Mouse (Mus musculus): Measurements from ENCODE around the gene Ensa.
"Not testable (repeated sequence)": the region's sequence is repeated elsewhere in the genome, so short reads cannot be mapped to it uniquely, and the experiment has no call there.

Ensa gene

DNA sequence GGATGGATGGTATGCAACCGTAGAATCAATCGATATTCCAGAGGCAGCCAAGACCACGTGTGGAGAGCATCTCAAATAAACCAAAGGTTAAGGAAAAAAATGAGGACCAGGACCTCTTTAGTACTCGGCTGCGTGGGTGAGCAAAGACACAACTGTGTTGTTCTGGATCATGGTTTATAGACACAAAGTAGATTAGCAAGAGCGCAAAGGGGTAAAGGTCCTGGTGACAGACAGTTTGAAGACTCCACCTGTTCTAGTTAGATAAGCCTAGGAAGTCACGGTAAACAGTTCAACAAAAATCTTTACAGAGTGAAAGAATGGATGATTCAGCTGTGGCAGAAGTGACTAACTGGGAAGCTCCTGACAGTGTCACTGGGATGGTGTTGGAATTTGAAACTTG, 18.3 kb downstream of the Ensa start:
- no peak for DNase-seq (ENCODE audit: low read depth, low spot score)

DNA sequence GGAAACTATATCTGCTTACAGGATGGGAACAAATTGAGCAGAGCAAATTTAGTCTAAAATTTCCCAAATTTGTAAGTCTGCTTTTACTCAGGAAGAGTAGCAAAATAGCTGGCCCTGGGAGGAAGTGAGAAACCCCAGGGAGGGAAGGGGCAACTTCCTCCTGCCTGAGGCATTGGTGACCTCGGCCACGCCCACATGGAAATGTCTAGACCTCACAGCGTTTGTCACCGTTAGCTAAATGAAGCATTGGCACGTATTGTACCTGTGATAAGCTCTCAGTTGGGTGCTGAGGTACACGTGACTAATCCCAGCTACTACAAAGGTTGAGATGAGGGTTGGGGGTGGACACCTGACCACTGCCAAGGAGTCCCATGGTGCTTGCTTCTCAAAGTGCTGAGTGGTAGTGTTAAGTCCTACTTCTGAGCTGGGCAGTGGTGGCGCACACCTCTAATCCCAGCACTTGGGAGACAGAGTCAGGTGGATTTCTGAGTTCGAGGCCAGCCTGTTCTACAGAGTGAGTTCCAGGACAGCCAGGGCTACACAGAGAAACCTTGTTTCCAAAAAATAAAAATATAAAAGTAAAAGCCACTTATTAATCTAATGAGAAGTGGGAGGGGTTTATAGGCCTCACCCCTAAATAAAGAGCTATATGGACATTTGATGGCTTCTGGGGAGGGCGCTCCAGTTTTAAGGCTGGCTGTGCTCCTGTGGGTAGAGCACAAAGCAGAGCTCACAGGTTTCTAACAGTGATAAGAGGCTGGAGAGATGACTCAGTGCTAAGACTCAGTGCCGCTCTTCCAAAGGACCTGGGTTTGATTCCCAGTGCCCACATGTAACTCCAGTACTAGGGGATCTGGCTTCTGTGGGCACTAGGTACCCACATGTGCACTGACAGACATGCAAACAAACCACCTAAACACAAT, 20.8 kb downstream of the Ensa start:
- DNase-seq (ENCODE audit: low read depth, low spot score), result no peak

DNA sequence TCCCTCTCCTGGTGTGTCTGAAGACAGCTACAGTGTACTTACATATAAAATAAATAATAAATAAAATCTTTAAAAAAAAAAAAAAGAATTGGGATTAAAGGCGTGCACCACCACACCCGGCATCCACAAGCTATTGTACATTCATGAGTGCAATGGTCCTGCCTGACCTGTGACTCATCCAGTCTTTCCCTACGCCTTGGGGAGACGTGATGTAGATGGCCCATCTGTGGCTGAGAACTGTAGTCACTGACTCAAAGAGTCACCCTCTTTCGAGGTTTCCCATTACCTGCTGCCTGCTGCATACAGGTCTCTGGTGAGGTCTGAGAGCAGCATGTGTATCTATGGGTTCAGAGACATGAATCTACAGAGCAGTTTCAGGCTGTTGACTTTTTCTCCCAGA, 23.2 kb downstream of the Ensa start:
- DNase-seq (ENCODE audit: low read depth, low spot score), result no peak

DNA sequence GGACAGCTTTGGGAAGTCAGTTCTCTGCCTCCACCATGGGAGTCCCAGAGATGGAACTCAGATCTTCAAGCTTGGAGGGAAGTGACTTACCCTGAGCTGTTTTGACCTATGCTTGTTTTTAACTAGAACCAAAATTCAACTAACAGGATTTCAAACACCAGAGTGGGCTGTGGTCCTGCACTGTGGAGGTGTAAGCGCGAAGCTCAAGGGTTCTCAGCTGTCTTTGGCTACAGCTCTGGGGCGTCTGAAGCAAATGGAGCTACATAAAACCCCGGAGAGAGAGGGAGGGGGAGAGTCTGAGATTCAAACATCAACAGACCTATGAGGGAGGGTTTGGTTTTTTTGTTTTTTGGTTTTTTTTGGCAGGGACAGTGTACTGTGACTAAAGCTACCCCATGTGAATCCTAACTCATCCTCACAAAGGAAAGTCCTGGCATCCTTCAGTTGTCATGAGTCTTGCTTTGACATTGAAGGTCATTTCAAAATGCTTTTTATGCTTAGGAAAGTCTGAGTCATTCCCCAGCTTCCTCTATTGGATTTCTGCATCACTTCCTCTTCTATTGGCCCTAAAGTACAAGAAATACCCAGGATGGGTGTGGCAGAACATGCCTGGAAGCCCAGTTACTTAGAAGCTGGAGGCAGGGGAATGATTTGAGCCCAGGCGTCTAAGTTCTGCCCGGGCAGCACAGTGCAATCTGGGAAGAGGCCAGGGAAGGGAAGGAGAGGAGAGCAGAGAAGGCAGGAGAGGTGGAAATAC, 25.7 kb downstream of the Ensa start:
- DNase-seq (ENCODE audit: low read depth, low spot score), result no peak

DNA sequence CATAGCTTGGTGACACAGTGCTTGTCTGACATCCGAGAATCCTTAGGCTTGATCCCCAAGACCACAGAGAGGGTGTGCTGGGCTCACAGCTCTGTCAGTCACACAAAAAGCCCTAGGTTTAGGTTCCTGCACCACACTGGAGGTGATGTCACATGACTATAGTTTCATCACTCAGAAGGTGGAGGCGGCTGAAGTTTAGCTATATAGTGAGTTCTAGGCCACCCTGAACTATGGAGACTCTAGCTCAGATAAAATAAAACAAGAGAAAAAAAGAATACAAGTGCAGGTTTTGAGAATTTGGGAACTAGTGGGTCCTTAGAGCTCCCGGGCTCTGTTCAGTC, 26.2 kb downstream of the Ensa start:
- no peak for DNase-seq (ENCODE audit: low read depth, low spot score)

DNA sequence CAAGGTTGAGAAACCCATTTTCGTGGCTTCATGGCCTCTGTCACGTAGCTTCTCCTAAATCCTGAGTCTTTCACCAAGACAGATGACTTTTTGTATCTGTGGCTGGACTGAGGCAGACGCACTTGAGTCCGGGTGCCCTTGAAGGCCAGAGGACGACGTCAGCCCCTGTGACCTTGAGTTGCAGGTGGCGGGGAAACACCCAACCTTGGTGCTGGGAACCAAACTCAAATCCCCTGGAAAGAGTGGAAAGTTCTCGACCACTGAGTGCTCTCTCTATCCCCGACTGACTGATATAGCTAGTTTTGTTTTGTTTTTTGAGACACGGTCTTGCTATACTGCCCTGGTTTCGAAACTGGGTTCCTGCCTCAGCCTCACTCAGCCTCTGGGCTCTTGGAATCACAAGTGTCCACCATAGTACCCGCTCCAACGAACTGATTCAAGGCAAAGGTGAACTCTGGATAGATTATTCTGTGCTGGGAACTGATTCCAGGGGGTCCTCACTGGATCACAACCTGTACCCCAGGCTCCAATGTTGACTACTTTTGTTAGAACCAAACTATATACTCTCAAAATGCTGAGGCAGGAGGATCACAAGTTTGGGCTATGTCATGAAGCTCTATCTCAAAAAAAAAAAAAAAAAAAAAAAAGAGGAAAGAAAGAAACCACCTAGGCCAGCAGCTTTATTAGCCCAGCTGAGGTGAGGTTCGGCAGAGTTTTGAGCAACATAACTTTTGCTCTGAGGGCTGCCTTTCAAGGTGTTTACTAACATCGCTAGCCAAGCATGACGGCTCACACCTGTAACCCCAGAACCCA, 26.8 kb downstream of the Ensa start:
- DNase-seq (ENCODE audit: low read depth, low spot score), result no peak

DNA sequence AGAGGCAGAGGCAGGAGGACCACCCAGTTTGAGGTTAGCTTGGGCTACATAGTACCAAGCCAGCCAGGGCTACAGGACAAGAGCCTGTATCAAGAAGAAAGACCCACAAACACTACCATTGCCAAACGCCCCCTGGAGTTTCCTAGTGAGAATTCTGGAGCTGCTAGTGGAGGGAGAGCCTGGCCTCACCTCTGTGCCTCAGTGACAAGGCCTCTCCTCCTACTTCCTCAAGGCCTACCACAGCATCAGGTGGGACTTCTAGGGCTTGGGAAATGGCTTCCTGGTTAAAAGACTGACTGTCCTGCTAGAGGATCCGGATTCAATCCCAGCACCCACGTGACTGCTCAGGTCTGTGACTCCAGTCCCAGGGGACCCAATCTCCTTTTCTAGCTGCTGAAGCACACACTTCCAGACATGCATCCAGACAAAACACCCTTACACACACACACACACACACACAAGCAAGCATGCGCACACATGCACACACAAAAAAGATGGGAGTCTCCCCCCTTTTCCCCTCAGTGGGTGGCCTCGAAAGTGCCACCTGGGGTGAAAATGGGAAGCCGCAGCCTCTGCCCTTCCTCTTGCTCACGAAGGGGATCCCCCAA, 27.5 kb downstream of the Ensa start:
- no peak for DNase-seq (ENCODE audit: low read depth, low spot score)

DNA sequence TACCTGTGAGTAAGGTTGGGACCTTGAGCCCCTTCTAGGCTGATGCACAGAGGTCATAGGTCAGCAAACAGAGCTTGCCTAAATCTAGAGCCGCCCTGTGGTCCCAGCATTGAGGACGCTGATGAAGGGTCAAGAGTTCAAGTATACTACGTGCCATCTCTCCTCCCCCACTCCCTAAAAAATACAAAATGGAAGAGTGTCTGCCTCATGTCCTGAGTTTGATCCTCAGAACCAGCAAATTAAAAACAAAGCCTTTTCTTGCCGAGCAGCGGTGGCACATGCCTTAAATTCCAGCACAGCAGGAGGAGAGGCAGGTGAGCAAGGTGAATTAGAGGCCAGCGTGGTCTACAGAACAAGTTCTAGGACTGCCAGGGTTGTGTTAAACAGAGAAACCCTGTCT, 28.1 kb downstream of the Ensa start:
- no peak for DNase-seq (ENCODE audit: low read depth, low spot score)

DNA sequence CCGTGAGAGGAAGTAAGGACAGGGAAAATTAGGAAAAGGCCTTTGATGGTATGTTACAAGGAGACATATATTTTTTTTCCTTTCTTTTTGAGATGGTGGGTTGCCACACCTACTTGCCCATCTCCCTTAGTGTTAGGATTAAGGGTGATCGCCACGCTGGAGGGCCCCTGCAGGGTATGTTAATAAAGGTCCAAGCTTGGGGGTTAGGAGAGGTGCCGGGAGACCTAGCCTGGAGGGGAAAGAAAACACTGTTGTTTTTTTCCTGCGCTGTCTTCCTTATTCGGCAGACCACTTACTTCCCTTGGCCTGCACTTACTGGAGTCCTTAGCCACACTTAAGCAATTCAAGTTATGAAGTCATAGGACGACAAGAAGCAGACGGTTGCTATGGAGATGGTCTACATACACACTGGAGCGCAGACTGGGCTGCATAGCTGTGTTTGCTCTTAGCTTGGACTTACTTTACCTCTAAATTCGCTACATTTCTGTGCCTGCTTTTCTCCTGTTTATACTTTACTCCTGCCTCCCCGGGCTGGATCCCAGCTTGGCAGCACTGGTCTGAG, 28.8 kb downstream of the Ensa start:
- no peak for DNase-seq (ENCODE audit: low read depth, low spot score)

DNA sequence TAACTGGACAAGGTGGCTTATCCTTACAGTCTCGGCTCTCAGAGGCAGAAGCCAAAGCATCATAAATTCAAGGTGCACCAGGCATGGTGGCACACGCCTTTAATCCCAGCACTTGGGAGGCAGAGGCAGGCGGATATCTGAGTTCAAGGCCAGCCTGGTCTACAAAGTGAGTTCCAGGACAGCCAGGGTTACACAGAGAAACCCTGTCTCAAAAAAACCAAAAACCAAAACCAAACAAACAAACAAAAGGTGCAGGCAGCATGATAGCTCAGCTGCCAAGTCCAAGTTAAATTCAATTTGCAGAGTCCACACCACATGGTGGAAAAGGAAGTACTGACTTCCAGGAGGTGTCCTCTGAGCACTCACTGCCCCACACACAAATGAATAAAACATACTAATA, 29.6 kb downstream of the Ensa start:
- DNase-seq (ENCODE audit: low read depth, low spot score), result not testable (repeated sequence)

DNA sequence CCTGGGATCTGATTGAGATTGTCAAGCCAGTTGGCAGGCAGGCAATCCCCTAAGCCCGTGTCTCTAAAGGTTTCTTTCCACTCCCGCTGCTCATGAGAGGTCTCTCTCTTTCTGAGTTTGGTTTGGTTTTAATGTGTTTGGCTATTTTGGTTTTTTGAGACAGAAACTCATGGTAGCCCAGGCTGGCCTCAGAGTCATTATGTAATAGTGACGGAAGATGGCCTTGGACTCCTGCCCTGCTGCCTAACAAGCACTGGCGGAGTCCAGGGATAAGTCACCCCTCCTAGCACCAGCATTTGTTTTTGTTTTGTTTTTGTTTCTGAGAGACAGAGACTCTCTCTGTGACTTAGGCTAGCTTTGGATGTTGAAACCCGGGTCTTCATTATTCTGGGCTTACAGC, 30.6 kb downstream of the Ensa start:
- no peak for DNase-seq (ENCODE audit: low read depth, low spot score)

DNA sequence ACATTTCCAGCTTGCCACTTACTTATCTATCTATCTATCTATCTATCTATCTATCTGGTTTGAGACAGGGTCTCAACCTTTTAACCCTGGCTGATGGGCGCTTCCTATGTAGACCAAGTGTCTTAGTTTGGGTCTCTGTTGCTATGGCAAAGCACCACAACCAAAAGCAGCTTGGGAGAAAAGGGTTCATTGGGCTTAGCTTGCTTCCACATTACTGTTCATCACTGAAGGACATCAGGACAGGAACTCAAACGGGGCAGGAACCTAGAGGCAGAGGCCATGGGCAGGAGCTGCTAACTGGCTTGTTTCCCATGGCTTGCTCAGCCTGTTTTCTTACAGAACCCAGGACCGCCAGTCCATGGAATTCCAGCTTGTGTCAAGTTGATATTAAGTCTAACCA, 32.3 kb downstream of the Ensa start:
- DNase-seq (ENCODE audit: low read depth, low spot score), result no peak

DNA sequence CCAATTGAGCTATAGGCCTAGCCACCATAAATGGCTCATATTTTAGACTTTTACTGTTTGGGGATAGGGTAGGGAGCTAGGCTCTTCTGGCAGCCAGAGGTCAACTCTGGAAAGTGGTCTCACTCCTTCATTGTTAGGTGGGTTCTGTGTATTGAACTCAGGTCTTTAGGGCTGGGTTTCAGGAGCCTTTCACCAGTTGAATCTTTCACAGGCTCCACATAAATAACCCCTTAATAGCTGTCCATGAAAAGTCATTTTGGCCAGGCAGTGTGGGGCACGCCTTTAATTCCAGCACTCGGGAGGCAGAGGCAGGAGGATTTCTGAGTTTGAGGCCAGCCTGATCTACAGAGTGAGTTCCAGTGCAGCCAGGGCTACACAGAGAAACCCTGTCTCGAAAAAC, 32.9 kb downstream of the Ensa start:
- DNase-seq (ENCODE audit: low read depth, low spot score), result no peak

DNA sequence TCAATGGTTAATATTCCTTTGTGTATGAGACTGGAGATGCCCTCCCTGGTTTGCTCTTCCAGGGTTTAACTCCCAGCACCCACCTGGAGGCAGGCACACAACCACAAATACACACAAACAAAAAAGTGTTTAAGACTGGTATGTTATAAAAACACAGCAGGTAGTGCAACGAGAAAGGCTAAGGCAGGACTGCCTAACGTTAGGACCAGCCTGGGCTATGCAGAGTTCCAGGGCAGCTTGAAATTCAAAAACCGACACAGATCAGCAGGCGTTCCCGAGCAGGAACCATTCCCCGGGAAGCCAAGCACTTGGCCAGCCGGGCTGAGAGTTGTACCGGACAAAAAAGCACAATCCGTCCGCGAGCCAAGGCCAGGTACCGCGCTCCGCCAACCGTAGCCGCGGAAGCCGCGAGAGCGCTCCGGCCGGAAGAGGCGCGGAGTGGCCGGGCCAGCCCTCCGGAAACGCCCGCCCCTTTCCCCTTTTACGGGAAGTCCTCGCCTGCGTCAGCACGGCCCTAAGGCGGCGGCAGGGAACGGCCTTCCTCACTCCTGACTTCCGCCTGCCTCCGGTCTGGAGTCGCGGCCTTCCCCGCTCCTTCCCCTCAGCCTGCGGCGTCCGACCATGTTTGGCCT, 33.6 kb downstream of the Ensa start, which contains the start of gene Mcl1:
Gene Mcl1, plus strand, starts transcription at position 553 of the 632 bp plus-strand sequence.
- peak; percentile 88 for DNase-seq (ENCODE audit: low read depth, low spot score)

DNA sequence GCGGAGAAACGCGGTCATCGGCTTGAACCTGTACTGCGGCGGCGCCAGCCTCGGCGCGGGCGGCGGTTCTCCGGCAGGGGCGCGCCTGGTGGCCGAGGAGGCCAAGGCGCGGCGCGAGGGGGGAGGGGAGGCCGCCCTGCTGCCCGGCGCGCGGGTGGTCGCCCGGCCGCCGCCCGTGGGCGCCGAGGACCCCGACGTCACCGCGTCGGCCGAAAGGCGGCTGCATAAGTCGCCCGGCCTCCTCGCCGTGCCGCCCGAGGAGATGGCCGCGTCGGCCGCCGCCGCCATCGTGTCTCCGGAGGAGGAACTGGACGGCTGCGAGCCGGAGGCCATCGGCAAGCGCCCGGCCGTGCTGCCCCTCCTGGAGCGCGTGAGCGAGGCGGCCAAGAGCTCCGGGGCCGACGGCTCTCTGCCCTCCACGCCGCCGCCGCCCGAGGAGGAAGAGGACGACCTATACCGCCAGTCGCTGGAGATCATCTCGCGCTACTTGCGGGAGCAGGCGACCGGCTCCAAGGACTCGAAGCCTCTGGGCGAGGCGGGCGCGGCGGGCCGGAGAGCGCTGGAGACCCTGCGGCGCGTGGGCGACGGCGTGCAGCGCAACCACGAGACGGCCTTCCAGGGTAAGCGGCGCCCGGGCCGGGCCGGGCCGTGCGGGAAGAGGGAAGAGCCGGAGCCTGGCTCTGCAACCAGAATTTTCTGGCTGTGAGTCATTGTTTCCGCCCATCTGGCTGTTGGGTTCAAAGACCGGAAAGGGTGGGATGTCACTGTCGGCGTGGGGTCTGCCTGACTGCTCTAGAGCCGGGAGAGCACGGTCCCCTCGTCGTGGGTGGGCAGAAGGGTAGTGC, 34.3 kb downstream of the Ensa start:
- no peak for DNase-seq (ENCODE audit: low read depth, low spot score)

DNA sequence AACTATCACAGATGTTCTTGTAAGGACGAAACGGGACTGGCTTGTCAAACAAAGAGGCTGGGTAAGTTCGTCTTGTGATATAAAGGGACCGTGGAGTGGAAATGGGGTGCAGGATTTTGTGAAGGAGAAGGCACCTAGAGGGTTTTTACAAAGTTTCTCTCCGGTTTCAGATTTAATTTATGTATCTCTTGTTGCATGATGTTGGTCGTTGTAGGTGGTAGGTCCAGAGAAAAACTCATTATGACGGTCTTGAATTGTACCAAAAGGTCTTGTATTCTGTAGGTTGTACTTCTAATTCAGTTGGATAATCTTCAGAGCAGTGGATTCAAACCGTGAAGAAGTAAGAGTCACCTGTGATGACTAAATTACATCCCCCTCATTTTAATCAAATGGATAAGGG, 35.2 kb downstream of the Ensa start:
- DNase-seq (ENCODE audit: low read depth, low spot score), result no peak

DNA sequence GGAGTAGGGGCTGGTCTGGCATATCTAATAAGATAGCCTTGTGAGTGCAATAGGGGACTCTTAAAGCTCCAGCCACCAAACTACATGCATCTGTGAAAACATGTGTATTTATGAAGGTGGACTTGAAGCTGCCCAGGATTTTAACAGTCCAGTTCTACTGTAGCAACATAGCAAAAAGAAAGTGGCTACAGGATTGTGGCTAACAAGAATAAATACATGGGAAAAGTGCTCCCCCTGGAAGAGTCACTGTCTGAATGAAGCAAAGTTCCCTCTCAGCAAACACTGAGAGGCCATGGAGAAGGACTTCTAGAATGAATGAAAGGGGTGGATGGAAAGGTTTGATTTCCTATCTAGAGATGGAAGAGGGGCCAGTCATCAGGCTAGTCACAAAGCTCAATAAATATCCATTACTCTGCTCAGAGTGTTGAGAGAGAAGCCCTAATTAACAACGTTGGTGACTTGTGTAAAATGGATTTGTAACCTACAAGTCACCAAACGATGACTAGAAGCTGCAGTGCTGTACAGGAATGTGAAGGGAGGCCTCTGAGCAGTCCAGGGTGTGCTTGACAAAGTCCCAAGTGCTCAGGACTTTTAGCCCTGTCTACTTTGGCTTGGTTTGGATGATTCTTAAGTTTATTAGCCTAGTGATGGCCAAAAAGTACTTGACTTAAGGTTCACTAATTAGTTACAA, 36.1 kb downstream of the Ensa start:
- DNase-seq (ENCODE audit: low read depth, low spot score), result no peak

DNA sequence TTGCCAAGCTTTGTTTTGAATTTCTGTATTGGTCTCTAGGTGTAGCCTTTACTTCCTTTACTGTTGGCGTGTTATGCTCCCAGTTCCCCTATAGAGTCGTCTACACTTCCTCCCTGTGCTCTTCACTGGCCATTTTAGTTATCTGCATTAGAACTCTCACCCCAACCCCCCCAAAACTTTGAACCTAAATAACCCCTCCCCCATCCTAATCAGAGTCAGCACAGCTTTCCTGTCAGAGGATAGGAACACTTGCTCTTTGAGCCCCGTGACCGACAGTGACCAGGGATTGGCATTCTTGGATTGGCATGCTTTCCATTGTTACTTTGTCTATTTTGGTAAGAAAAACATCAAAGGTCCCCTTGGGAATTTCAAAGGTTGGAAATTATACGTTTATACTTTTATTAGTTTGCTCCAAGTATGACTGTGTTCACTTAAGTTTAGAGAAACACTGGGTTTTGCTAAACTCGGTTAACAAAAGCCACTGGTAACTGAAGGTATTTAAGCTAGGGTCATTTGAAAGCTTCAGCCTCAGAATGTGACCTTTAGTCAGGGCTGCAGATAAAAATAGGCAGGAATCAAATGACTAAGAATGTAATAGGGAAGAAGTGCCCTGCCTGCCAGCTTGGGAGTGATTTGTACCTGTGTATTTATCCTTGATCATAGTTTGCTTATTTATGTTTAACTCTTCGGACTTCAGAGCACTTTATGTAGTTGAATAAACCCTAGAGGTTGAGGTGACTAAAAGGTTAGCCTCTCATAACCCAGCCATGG, 37.3 kb downstream of the Ensa start:
- DNase-seq (ENCODE audit: low read depth, low spot score), result no peak
